Mouse (Mus musculus) midbrain, embryonic 11.5 days (tissue): ENCODE data around the gene Ppdpf. TPM values are rescaled to one million over a fixed set of nuclear protein-coding genes. Genes with fewer than 3 reads are reported as not detected.

Experiments used
- ATAC-seq: fragments of 200-750 bp; cut with Nextera tagmentation; 2 replicates; pipeline ENCODE4 v1.8.0; 2017; ENCODE audit warnings: moderate TSS enrichment, moderate library complexity; ENCODE audit not compliant: low FRiP score
- DNase-seq: peaks from one replicate; pipeline ENCODE4 v3.0.0; 2015; ENCODE audit warnings: low spot score; ENCODE audit errors: missing footprints
- H3K27ac ChIP-seq: fragments of 300-500 bp; sonication (generic); 2 replicates; pipeline ENCODE4 v1.5.1; 2014; ENCODE audit warnings: low read depth, low read length
- H3K27me3 ChIP-seq: fragments of 300-500 bp; sonication (generic); 2 replicates; pipeline ENCODE4 v1.6.1; 2014; ENCODE audit warnings: mild to moderate bottlenecking, low read length, moderate library complexity, mixed read lengths; ENCODE audit not compliant: control insufficient read depth, insufficient read depth
- H3K36me3 ChIP-seq: fragments of 300-500 bp; sonication (generic); 2 replicates; pipeline ENCODE4 v1.6.1; 2014; ENCODE audit warnings: mild to moderate bottlenecking, low read length, moderate library complexity, mixed read lengths; ENCODE audit not compliant: control insufficient read depth, insufficient read depth
- H3K4me1 ChIP-seq: fragments of 300-500 bp; sonication (generic); 2 replicates; pipeline ENCODE4 v1.6.1; 2014; ENCODE audit warnings: low read length; ENCODE audit not compliant: control insufficient read depth, insufficient read depth
- H3K4me2 ChIP-seq: fragments of 300-500 bp; sonication (generic); 2 replicates; pipeline ENCODE4 v1.6.1; 2014; ENCODE audit warnings: mild to moderate bottlenecking, moderate library complexity
- H3K4me3 ChIP-seq: fragments of 300-500 bp; sonication (generic); 2 replicates; pipeline ENCODE4 v1.5.1; 2014; ENCODE audit warnings: low read depth, low read length
- H3K9ac ChIP-seq: fragments of 300-500 bp; sonication (generic); 2 replicates; pipeline ENCODE4 v1.6.1; 2014; ENCODE audit warnings: low read length
- H3K9me3 ChIP-seq: fragments of 300-500 bp; sonication (generic); 2 replicates; pipeline ENCODE4 v1.6.1; 2016; ENCODE audit warnings: low read length; ENCODE audit not compliant: control insufficient read depth
- WGBS: fragments of 180-500 bp; shearing (Covaris S2); extraction: QIAGEN DNeasy Blood & Tissue Kit; methylation state at CpG from one replicate; pipeline ENCODE4 v1.1.7; 2014; 5-methylcytosine and 5-hydroxymethylcytosine counted together
- polyA plus RNA-seq: library from polyadenylated mRNA; unstranded; fragments of >200 nt; fragmentation: Nextera tagmentation; extraction: Ambion mirVana; gene quantifications from 2 replicates; pipeline ENCODE4 v1.2.1, GENCODE M21; 2014

The Ppdpf gene
- polyA plus RNA-seq, 1 experiment from 2014 or later: 426 TPM

DNA sequence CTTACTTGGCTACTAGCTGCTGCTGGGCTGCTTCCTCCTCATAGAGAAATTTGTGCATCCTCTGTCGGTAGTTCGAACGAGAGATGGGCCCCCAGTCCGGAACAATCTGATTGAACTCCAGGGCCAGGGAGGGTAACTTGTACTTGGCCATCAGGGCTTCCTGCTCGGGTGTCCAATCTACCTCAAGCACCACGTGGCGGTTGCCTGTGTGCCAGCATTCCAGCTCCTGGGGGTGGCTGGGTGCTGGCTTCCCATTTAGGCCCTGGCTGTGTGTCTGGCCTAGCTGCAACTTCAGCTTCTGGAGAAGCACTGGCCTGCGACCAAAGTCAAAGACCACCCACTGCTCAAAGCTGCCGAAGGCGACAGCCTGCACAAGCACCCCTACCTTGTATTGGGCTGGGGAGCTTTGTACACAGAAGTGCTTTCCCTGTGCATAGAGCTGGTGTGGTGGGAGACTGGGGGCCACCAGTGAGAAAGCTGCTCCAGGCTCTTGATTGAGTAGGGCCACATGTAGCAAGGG lies 51.1 kb downstream of the Ppdpf start:
- 68% methylated on average over 10 of the region's 10 CpGs for WGBS
- Histone ChIP-seq H3K27me3 (no peaks in the 10 kb centered on the region), H3K9ac (no peak overlapping the region), H3K36me3 (no peaks in the 10 kb centered on the region), H3K27ac (no peak overlapping the region), H3K4me1 (no peaks in the 10 kb centered on the region), H3K4me3 (no peak overlapping the region), H3K9me3 (no peaks in the 10 kb centered on the region), H3K4me2 (no peak overlapping the region)
- ATAC-seq: no peak
- DNase-seq: no peak

Other genes with a start within 250 kb of the Ppdpf start
- 63.2 and 63.6 TPM in 2 replicates for gene Nkain4, start 232.5 kb upstream of the Ppdpf start, polyA plus RNA-seq
- gene Arfgap1, start 220.0 kb upstream of the Ppdpf start, polyA plus RNA-seq: 38.6 and 45.7 TPM in 2 replicates
- 0.18 and 0.26 TPM in 2 replicates for gene Col20a1, start 200.7 kb upstream of the Ppdpf start, polyA plus RNA-seq
- gene Chrna4, start 143.7 kb upstream of the Ppdpf start, polyA plus RNA-seq: 41.2 and 44.2 TPM in 2 replicates
- 8.7 and 8.8 TPM in 2 replicates for gene Kcnq2, start 51.9 kb upstream of the Ppdpf start, polyA plus RNA-seq
- 0.87 and 0.94 TPM in 2 replicates for gene Eef1a2, start 30.2 kb upstream of the Ppdpf start, polyA plus RNA-seq
- not detected in 2 replicates for gene Ptk6, start 15.5 kb downstream of the Ppdpf start, polyA plus RNA-seq
- 0.14 TPM in 1 of 2 replicates, not detected in the other for gene Srms, start 25.9 kb downstream of the Ppdpf start, polyA plus RNA-seq
- 0.15 TPM in 2 replicates for gene Fndc11, start 32.8 kb downstream of the Ppdpf start, polyA plus RNA-seq
- 0.44 and 0.56 TPM in 2 replicates for gene Helz2, start 54.8 kb downstream of the Ppdpf start, polyA plus RNA-seq
- 18.9 and 19.7 TPM in 2 replicates for gene Gmeb2, start 100.8 kb downstream of the Ppdpf start, polyA plus RNA-seq
- gene Stmn3, start 127.3 kb downstream of the Ppdpf start, polyA plus RNA-seq: 357 and 359 TPM in 2 replicates
- 50.8 and 57.8 TPM in 2 replicates for gene Rtel1, start 132.5 kb downstream of the Ppdpf start, polyA plus RNA-seq
- 34.5 and 36.8 TPM in 2 replicates for gene Zgpat, start 177.7 kb downstream of the Ppdpf start, polyA plus RNA-seq
- gene Arfrp1, start 178.2 kb downstream of the Ppdpf start, polyA plus RNA-seq: 54.2 and 60.9 TPM in 2 replicates
- 19.7 TPM in 2 replicates for gene Lime1, start 192.8 kb downstream of the Ppdpf start, polyA plus RNA-seq